Mouse (Mus musculus) A20 (cell line): ENCODE measurements at regions not wholly inside any gene's neighbourhood (a gene's known extent, or its start where the extent isn't known, plus 50 kb on each side); places are given as distances from the start of the nearest gene placed in this dataset.
A peak's percentile ranks its signal among the peaks of the same experiment; 100 is the strongest.
"Not testable (repeated sequence)": the region's sequence is repeated elsewhere in the genome, so short reads cannot be mapped to it uniquely, and the experiment has no call there.

Experiments used
- DNase-seq: peaks from one replicate; pipeline ENCODE4 v3.0.0-alpha.2; 2011; ENCODE audit warnings: low read depth, low spot score

GRCm38 (mm10) chr3:36387431-36387830, 88.3 kb downstream of the Anxa5 start:
- DNase-seq, result no peak

GRCm38 (mm10) chr3:36383438-36383945, 92.2 kb downstream of the Anxa5 start:
- peak; percentile 18 for DNase-seq

GRCm38 (mm10) chr3:36381621-36382193, 94.0 kb downstream of the Anxa5 start:
- no peak for DNase-seq

GRCm38 (mm10) chr3:36375722-36376121, 100.0 kb downstream of the Anxa5 start:
- no peak for DNase-seq

GRCm38 (mm10) chr3:36374939-36375338, 100.8 kb downstream of the Anxa5 start:
- no peak for DNase-seq

GRCm38 (mm10) chr3:36360933-36361332, 114.8 kb downstream of the Anxa5 start:
- DNase-seq, result no peak

GRCm38 (mm10) chr3:36354201-36354600, 121.5 kb downstream of the Anxa5 start:
- DNase-seq, result not testable (repeated sequence)

GRCm38 (mm10) chr3:36352032-36352742, 123.5 kb downstream of the Anxa5 start:
- no peak for DNase-seq

- DNase-seq, result no peak
Observed at GRCm38 (mm10) chr3:36349073-36349472, 126.6 kb downstream of the Anxa5 start.

- peak; percentile 16 for DNase-seq
Observed at GRCm38 (mm10) chr3:36340889-36341533, 118.9 kb upstream of the Qrfpr start.

GRCm38 (mm10) chr3:36339656-36340055, 117.5 kb upstream of the Qrfpr start:
- DNase-seq, result no peak

GRCm38 (mm10) chr3:36334279-36334678, 112.2 kb upstream of the Qrfpr start:
- DNase-seq, result no peak

GRCm38 (mm10) chr3:36332016-36332415, 109.9 kb upstream of the Qrfpr start:
- DNase-seq, result no peak

GRCm38 (mm10) chr3:36330656-36331055, 108.5 kb upstream of the Qrfpr start:
- DNase-seq, result peak; percentile 89

GRCm38 (mm10) chr3:36329631-36330030, 107.5 kb upstream of the Qrfpr start:
- no peak for DNase-seq

- no peak for DNase-seq
Observed at GRCm38 (mm10) chr3:36328927-36329326, 106.8 kb upstream of the Qrfpr start.

GRCm38 (mm10) chr3:36318635-36319034, 96.5 kb upstream of the Qrfpr start:
- peak; percentile 61 for DNase-seq

GRCm38 (mm10) chr3:36311337-36311736, 89.2 kb upstream of the Qrfpr start:
- DNase-seq, result no peak

GRCm38 (mm10) chr3:36310642-36311267, 88.6 kb upstream of the Qrfpr start:
- no peak for DNase-seq

- DNase-seq, result no peak
Observed at GRCm38 (mm10) chr3:36296792-36297191, 74.7 kb upstream of the Qrfpr start.

GRCm38 (mm10) chr3:36291971-36292370, 69.9 kb upstream of the Qrfpr start:
- DNase-seq, result no peak

- no peak for DNase-seq
Observed at GRCm38 (mm10) chr3:36284066-36284465, 62.0 kb upstream of the Qrfpr start.
